ENCODE assay signal across 26 mouse cellular contexts in genomic region chr14:119057014-119057413, GRCm38 (mm10).
"Had no signal": no experiment of that assay in that cellular context is flagged by ENCODE, and none has a peak within 500 bp of the region (broad histone marks: within the 10 kb centered on the region; RNA-seq: fewer than 3 reads in every experiment).

No protein-coding gene starts in this region.

- H3K9ac ChIP-seq: hindbrain, embryonic 12.5 days; hindbrain, embryonic 14.5 days; intestine, embryonic 15.5 days; limb, embryonic 12.5 days; liver, embryonic 13.5 days had no signal

- H3K9me3 ChIP-seq: hindbrain, embryonic 10.5 days; hindbrain, embryonic 12.5 days; intestine, embryonic 15.5 days; limb, embryonic 10.5 days; limb, embryonic 12.5 days; liver, embryonic 13.5 days had no signal

- H3K4me2 ChIP-seq: heart, embryonic 11.5 days; hindbrain, embryonic 12.5 days; hindbrain, embryonic 14.5 days; intestine, embryonic 15.5 days; limb, embryonic 12.5 days; liver, embryonic 11.5 days; liver, embryonic 13.5 days had no signal

- ATAC-seq: hindbrain, embryonic 16.5 days; inflammation-experienced regulatory T-cells, adult 6 months; intestine, embryonic 15.5 days; intestine, postnatal 0 days had no signal

- H3K4me1 ChIP-seq: hindbrain, embryonic 10.5 days; hindbrain, embryonic 12.5 days; intestine, embryonic 15.5 days; limb, embryonic 10.5 days; limb, embryonic 12.5 days; liver, embryonic 13.5 days had no signal

- H3K36me3 ChIP-seq: intestine, embryonic 15.5 days; liver, embryonic 13.5 days had no signal

- DNase-seq: gastrocnemius, adult 2 months; gastrocnemius, postnatal 10 days; gastrocnemius, postnatal 25 days; heart, adult 18-20 months; heart, postnatal 10 days; heart, postnatal 4 days; kidney, adult 18-20 months; kidney, adult 8-10 months; kidney, postnatal 10 days; kidney, postnatal 25 days; kidney, postnatal 4 days; liver; liver, embryonic 13.5 days had no signal

- H3K4me3 ChIP-seq: gastrocnemius, adult 2 months; hindbrain, embryonic 10.5 days; hindbrain, embryonic 12.5 days; intestine, embryonic 15.5 days; layer of hippocampus, adult 2 months; left cerebral cortex, adult 2 months; limb, embryonic 10.5 days; limb, embryonic 12.5 days; liver, embryonic 13.5 days had no signal

- H3K27ac ChIP-seq: gastrocnemius, adult 2 months; hindbrain, embryonic 10.5 days; hindbrain, embryonic 12.5 days; hindbrain, embryonic 14.5 days; intestine, embryonic 15.5 days; layer of hippocampus, adult 2 months; left cerebral cortex, adult 2 months; limb, embryonic 10.5 days; limb, embryonic 12.5 days; liver, embryonic 13.5 days had no signal

- H3K27me3 ChIP-seq: hindbrain, embryonic 12.5 days; intestine, embryonic 15.5 days; limb, embryonic 12.5 days; liver, embryonic 13.5 days had no signal
